Mouse (Mus musculus) E14TG2a.4 (cell line): ENCODE results near the gene Stk10.

Experiments
- CTCF ChIP-seq: conservative IDR thresholded peaks from 2 replicates; pipeline ENCODE4 v1.5.1; 2014; ENCODE audit warnings: low read length
- NANOG ChIP-seq: IDR thresholded peaks from 2 replicates; pipeline ENCODE4 v1.6.1; 2014; ENCODE audit warnings: borderline replicate concordance, low read length, mixed read lengths
- POU5F1 ChIP-seq: IDR thresholded peaks from 2 replicates; pipeline ENCODE4 v1.6.1; 2014; ENCODE audit warnings: low read length, borderline replicate concordance

- no peak for TF ChIP-seq CTCF
- no peak for TF ChIP-seq NANOG
- no peak for TF ChIP-seq POU5F1
Measured at GRCm38 (mm10) chr11:32638521-32639255, 105.6 kb downstream of the Stk10 start.
